Mouse (Mus musculus) liver, embryonic 16.5 days (tissue): ENCODE results near the gene Olfr655. TPM values are rescaled to one million over a fixed set of nuclear protein-coding genes. Genes with fewer than 3 reads are reported as not detected.

Experiments used
- ATAC-seq: fragments of 200-750 bp; cut with Nextera tagmentation; 2 replicates; pipeline ENCODE4 v1.8.0; 2017; ENCODE audit warnings: low read depth, mild to moderate bottlenecking, moderate number of reproducible peaks, moderate library complexity
- H3K27ac ChIP-seq: fragments of 300-500 bp; sonication (generic); 2 replicates; pipeline ENCODE4 v1.5.1; 2014; ENCODE audit warnings: mild to moderate bottlenecking, low read length
- H3K27me3 ChIP-seq: fragments of 300-500 bp; sonication (generic); 2 replicates; pipeline ENCODE4 v1.6.1; 2014; ENCODE audit warnings: low read depth, low read length, mixed read lengths; ENCODE audit not compliant: control insufficient read depth, insufficient read depth
- H3K36me3 ChIP-seq: fragments of 300-500 bp; sonication (generic); 2 replicates; pipeline ENCODE4 v1.6.1; 2014; ENCODE audit warnings: mild to moderate bottlenecking; ENCODE audit not compliant: control insufficient read depth, insufficient read depth
- H3K4me1 ChIP-seq: fragments of 300-500 bp; sonication (generic); 2 replicates; pipeline ENCODE4 v1.6.1; 2014; ENCODE audit warnings: low read depth, low read length, mixed read lengths; ENCODE audit not compliant: control insufficient read depth
- H3K4me2 ChIP-seq: fragments of 300-500 bp; sonication (generic); 2 replicates; pipeline ENCODE4 v1.6.1; 2014; ENCODE audit warnings: low read depth, low read length, mixed read lengths
- H3K4me3 ChIP-seq: fragments of 300-500 bp; sonication (generic); 2 replicates; pipeline ENCODE4 v1.5.1; 2014; ENCODE audit warnings: low read depth, mild to moderate bottlenecking, low read length
- H3K9ac ChIP-seq: fragments of 300-500 bp; sonication (generic); 2 replicates; pipeline ENCODE4 v1.6.1; 2014; ENCODE audit warnings: low read depth, low read length
- H3K9me3 ChIP-seq: fragments of 300-500 bp; sonication (generic); replicated peaks from 2 replicates; pipeline ENCODE4 v1.6.1; 2016; ENCODE audit warnings: low read length; ENCODE audit not compliant: control insufficient read depth
- WGBS: fragments of 180-500 bp; shearing (Covaris S2); extraction: QIAGEN DNeasy Blood & Tissue Kit; methylation state at CpG from one replicate; pipeline ENCODE4 v1.1.7; 2014; ENCODE audit not compliant: insufficient replicate concordance; 5-methylcytosine and 5-hydroxymethylcytosine counted together
- polyA plus RNA-seq: library from polyadenylated mRNA; unstranded; fragments of >200 nt; fragmentation: Nextera tagmentation; extraction: Ambion mirVana; gene quantifications from 2 replicates; pipeline ENCODE4 v1.2.1, GENCODE M21; 2015

The Olfr655 gene
- polyA plus RNA-seq, result not detected in 2 replicates

DNA sequence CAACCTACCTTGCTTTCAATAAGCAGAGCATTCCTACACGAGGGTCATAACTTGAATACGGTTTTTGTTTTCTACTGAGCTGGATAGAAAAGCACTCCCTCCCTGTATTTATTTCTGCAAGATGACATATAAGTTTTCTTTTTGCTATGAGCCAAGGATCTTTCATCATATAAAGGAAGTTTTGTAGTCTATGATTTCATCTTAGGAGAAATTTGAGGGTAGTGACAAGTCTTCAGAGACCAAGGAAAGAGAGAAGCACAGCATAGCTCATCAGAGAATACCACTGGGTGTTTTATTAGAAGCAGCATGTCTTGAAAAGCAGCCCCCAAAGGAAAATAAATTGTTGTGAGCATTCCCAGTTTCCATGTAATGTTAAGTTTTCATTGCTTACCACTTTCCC lies at the start of gene Olfr655:
TSS of gene Olfr655 (minus strand) at position 101 of the 400 bp plus-strand sequence.
- ATAC-seq, result no peak
- no peaks in the 10 kb centered on the region for H3K4me1 ChIP-seq
- no peak within 1 kb of the TSS for H3K27ac ChIP-seq
- no peak within 1 kb of the TSS for H3K4me3 ChIP-seq
- no peaks in the 10 kb centered on the region for H3K9me3 ChIP-seq
- H3K36me3 ChIP-seq, result no peaks in the 10 kb centered on the region
- no peak within 1 kb of the TSS for H3K9ac ChIP-seq
- H3K4me2 ChIP-seq, result no peak within 1 kb of the TSS
- 61% methylated on average over 2 of the region's 2 CpGs for WGBS
- no peaks in the 10 kb centered on the region for H3K27me3 ChIP-seq

- Histone ChIP-seq H3K4me1 (no peaks in the 10 kb centered on the region), H3K36me3 (no peaks in the 10 kb centered on the region), H3K4me3 (no peak within 1 kb of the TSS), H3K27me3 (no peaks in the 10 kb centered on the region), H3K9ac (no peak within 1 kb of the TSS), H3K4me2 (no peak within 1 kb of the TSS), H3K9me3 (no peaks in the 10 kb centered on the region), H3K27ac (no peak within 1 kb of the TSS)
- WGBS, result 19% methylated on average over 21 of the region's 22 CpGs
- ATAC-seq, result 0 out of 2 replicates have a peak, but pooled peaks have one; percentile 30
Measured at GRCm38 (mm10) chr7:104646841-104647482, 45.4 kb upstream of the Olfr655 start, which contains the start of gene Olfr658. Gene Olfr658 (minus strand): TSS chr7:104647305.

GRCm38 (mm10) chr7:104624494-104624893 lies 22.9 kb upstream of the Olfr655 start, which contains the start of gene Olfr657:
Gene Olfr657 (plus strand): TSS chr7:104624794.
- no peaks in the 10 kb centered on the region for H3K27me3 ChIP-seq
- no peaks in the 10 kb centered on the region for H3K36me3 ChIP-seq
- H3K9ac ChIP-seq, result no peak within 1 kb of the TSS
- H3K27ac ChIP-seq, result no peak within 1 kb of the TSS
- H3K4me3 ChIP-seq, result no peak within 1 kb of the TSS
- ATAC-seq, result no peak
- H3K4me1 ChIP-seq, result no peaks in the 10 kb centered on the region
- no peaks in the 10 kb centered on the region for H3K9me3 ChIP-seq
- no peak within 1 kb of the TSS for H3K4me2 ChIP-seq

GRCm38 (mm10) chr7:104613655-104614054 lies 12.1 kb upstream of the Olfr655 start, which contains the start of gene Olfr656:
Gene Olfr656 (plus strand): TSS chr7:104613955.
- ATAC-seq, result no peak
- Histone ChIP-seq H3K4me3 (no peak within 1 kb of the TSS), H3K9me3 (no peaks in the 10 kb centered on the region), H3K4me2 (no peak within 1 kb of the TSS), H3K9ac (no peak within 1 kb of the TSS), H3K27me3 (no peaks in the 10 kb centered on the region), H3K36me3 (no peaks in the 10 kb centered on the region), H3K4me1 (no peaks in the 10 kb centered on the region), H3K27ac (no peak within 1 kb of the TSS)
- WGBS, result 46% methylated on average over 4 of the region's 4 CpGs

- Histone ChIP-seq H3K9ac (no peak overlapping the region), H3K4me1 (no peaks in the 10 kb centered on the region), H3K4me2 (no peak overlapping the region), H3K9me3 (no peaks in the 10 kb centered on the region), H3K27me3 (no peaks in the 10 kb centered on the region), H3K36me3 (no peaks in the 10 kb centered on the region), H3K27ac (no peak overlapping the region), H3K4me3 (no peak overlapping the region)
- ATAC-seq, result no peak
Measured at GRCm38 (mm10) chr7:104604727-104605126, 3.1 kb upstream of the Olfr655 start.

DNA sequence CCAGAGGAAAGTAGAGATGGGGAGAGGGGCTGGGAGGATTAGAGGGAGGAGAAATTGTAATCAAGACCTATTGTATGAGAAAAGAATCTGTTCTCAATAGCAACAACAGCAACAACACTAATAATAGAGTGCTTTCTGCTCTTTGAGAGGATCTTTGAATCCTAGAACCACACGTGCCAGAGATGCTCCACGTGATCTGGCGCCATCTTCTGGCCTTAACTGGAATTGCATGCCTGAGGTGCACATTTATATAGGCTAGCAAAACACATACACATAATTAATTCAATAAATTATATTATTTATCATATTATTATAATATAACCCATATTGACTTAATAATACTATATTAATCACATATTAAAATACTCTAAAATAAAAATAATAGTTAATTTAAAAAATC lies 1.6 kb upstream of the Olfr655 start:
- no peaks in the 10 kb centered on the region for H3K4me1 ChIP-seq

DNA sequence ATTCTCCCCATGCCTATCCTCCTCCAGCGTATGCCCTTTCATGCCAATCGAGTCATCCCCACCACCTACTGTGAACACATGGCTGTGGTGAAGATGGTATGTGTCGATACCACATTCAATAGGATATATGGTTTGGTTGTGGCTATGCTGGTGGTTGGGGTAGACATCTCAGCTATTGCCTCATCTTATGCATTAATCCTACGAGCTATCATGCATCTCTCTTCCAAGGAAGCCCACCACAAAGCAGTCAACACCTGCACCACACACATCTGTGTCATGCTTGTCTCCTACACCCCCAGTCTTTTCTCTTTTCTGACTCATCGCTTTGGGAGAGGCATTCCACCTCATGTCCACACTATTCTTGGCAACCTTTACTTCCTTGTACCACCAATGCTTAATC lies 13.3 kb downstream of the Olfr655 start:
- Histone ChIP-seq H3K4me3 (no peak overlapping the region), H3K9me3 (no peaks in the 10 kb centered on the region), H3K4me2 (no peak overlapping the region), H3K36me3 (no peaks in the 10 kb centered on the region), H3K27ac (no peak overlapping the region), H3K27me3 (no peaks in the 10 kb centered on the region), H3K9ac (no peak overlapping the region), H3K4me1 (no peaks in the 10 kb centered on the region)
- 56% methylated on average over 5 of the region's 5 CpGs for WGBS
- no peak for ATAC-seq

More for the DNA sequence above, 1.6 kb upstream of the Olfr655 start:
- WGBS, result 1% methylated on average over 3 of the region's 3 CpGs
- Histone ChIP-seq H3K4me2 (no peak overlapping the region), H3K4me3 (no peak overlapping the region), H3K9me3 (no peaks in the 10 kb centered on the region), H3K9ac (no peak overlapping the region), H3K36me3 (no peaks in the 10 kb centered on the region), H3K27me3 (no peaks in the 10 kb centered on the region), H3K27ac (no peak overlapping the region)
- no peak for ATAC-seq

DNA sequence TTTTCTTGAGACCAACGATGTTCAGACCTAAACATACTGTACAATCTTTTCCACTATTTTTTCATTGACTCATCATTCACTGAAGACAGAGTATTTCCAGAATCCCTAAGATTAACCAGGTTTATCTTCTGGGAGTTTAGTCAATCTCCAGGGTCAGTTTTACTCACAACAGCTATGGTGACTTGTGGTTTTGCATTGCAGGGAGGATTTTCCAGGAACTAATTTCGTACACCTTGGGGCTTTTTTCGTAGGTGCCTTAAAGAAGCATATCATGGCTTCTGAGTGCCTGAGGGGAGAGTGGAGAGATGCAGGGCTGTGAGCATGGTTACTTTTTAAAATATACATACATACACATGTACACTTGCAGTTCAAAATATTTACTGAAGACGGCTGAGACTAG lies 14.9 kb downstream of the Olfr655 start, which contains the start of gene Olfr654:
TSS of gene Olfr654 (plus strand) at position 301 of the 400 bp plus-strand sequence.
- no peaks in the 10 kb centered on the region for H3K4me1 ChIP-seq
- H3K4me3 ChIP-seq, result no peak within 1 kb of the TSS
- no peak for ATAC-seq
- no peak within 1 kb of the TSS for H3K9ac ChIP-seq
- WGBS, result 64% methylated on average over 4 of the region's 4 CpGs
- H3K36me3 ChIP-seq, result no peaks in the 10 kb centered on the region
- H3K27me3 ChIP-seq, result no peaks in the 10 kb centered on the region
- no peak within 1 kb of the TSS for H3K4me2 ChIP-seq
- no peak within 1 kb of the TSS for H3K27ac ChIP-seq
- no peaks in the 10 kb centered on the region for H3K9me3 ChIP-seq

DNA sequence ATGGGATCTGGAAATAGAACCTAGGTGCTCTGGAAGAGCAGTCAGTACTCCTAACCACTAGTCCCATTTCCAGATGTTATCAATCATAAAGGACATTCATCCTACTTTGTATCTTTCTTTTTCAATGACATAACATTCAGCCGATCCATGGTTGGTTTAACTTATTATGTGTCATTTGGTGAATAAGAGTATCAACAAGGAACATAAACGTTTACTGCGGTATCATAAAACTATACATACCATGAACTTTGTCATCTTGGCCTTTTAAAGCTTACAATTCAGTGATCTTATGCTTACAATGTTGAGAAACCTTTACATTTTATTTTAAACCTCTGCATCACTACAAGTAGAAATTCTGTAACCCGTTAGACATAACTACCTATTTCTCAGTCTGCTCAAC lies 20.1 kb downstream of the Olfr655 start:
- ATAC-seq, result no peak
- Histone ChIP-seq H3K4me1 (no peaks in the 10 kb centered on the region), H3K9ac (no peak overlapping the region), H3K36me3 (no peaks in the 10 kb centered on the region), H3K27me3 (no peaks in the 10 kb centered on the region), H3K9me3 (no peaks in the 10 kb centered on the region), H3K27ac (no peak overlapping the region), H3K4me2 (no peak overlapping the region), H3K4me3 (no peak overlapping the region)
- WGBS, result 67% methylated on average over 4 of the region's 4 CpGs
